ENCODE assay signal across 15 mouse cellular contexts in genomic region chr7:132281753-132282152, GRCm38 (mm10). TPM values are rescaled to one million over a fixed set of nuclear protein-coding genes. Genes with fewer than 3 reads are reported as not detected.
DNase-seq lines count a peak whose midpoint lies in the region; ATAC-seq lines count a peak whose summit lies in the region.
"Had no signal": no experiment of that assay in that cellular context is flagged by ENCODE, and none has a peak within 500 bp of the region (broad histone marks: within the 10 kb centered on the region; RNA-seq: fewer than 3 reads in every experiment).

No protein-coding gene starts in this region.

- H3K27me3 ChIP-seq in forebrain, embryonic 12.5 days = no peaks in the 10 kb centered on the region
- H3K27me3 ChIP-seq in forebrain, embryonic 10.5 days (ENCODE audit: poor library complexity, severe bottlenecking) = no peaks in the 10 kb centered on the region
- H3K27me3 ChIP-seq in neural tube, embryonic 11.5 days (ENCODE audit: control insufficient read depth, insufficient read depth, low read length) = no peaks in the 10 kb centered on the region
- no peaks in the 10 kb centered on the region for H3K27me3 ChIP-seq in forebrain, embryonic 14.5 days (replicated peaks; ENCODE audit: control insufficient read depth, insufficient read depth, low read length)
- H3K27me3 ChIP-seq: kidney, embryonic 15.5 days; liver, embryonic 13.5 days; stomach, embryonic 15.5 days had no signal

- WGBS in forebrain, embryonic 12.5 days = 84% methylated on average over 4 of the region's 4 CpGs
- WGBS in forebrain, embryonic 10.5 days = 86% methylated on average over 4 of the region's 4 CpGs
- WGBS in neural tube, embryonic 11.5 days = 73% methylated on average over 4 of the region's 4 CpGs
- 51% methylated on average over 4 of the region's 4 CpGs for WGBS in forebrain, embryonic 14.5 days

- H3K9ac ChIP-seq in forebrain, embryonic 12.5 days = no peak overlapping the region
- H3K9ac ChIP-seq in neural tube, embryonic 11.5 days (ENCODE audit: low read length) = no peak overlapping the region
- no peak overlapping the region for H3K9ac ChIP-seq in forebrain, embryonic 14.5 days (ENCODE audit: low read length)
- H3K9ac ChIP-seq: kidney, embryonic 15.5 days; liver, embryonic 13.5 days; stomach, embryonic 15.5 days had no signal

- peak; percentile 51; the same call in 1 of the 2 replicates for ATAC-seq in forebrain, embryonic 12.5 days (ENCODE audit: low FRiP score)
- ATAC-seq in neural tube, embryonic 11.5 days (ENCODE audit: insufficient read depth, low FRiP score, low TSS enrichment) = no peak
- peak; percentile 52 for ATAC-seq in forebrain, embryonic 14.5 days

- DNase-seq in forebrain, embryonic 10.5 days (ENCODE audit: extremely low spot score, low spot score) = no peak
- peak; percentile 39 for DNase-seq in neural tube, embryonic 11.5 days (ENCODE audit: low spot score)
- DNase-seq in neural tube, embryonic 10.5 days (ENCODE audit: extremely low spot score, low spot score) = no peak
- peak; percentile 64 for DNase-seq in forebrain, embryonic 14.5 days (ENCODE audit: low spot score)
- no peak for DNase-seq in adrenal gland, postnatal 4 days (ENCODE audit: low spot score in 2 of 2)
- no peak for DNase-seq in urinary bladder, postnatal 25 days (ENCODE audit: low spot score)
- DNase-seq in adrenal gland, adult 2 months = no peak
- DNase-seq: adrenal gland, postnatal 14 days; gastrocnemius, adult 2 months; liver, embryonic 13.5 days; lung, postnatal 10 days had no signal

- H3K4me3 ChIP-seq in forebrain, embryonic 12.5 days (replicated peaks) = no peak overlapping the region
- no peak overlapping the region for H3K4me3 ChIP-seq in forebrain, embryonic 10.5 days
- no peak overlapping the region for H3K4me3 ChIP-seq in neural tube, embryonic 11.5 days (ENCODE audit: low read depth, low read length)
- H3K4me3 ChIP-seq in forebrain, embryonic 14.5 days (ENCODE audit: low read depth, low read length) = no peak overlapping the region
- H3K4me3 ChIP-seq: gastrocnemius, adult 2 months; heart, embryonic 10.5 days; kidney, embryonic 15.5 days; liver, embryonic 13.5 days; stomach, embryonic 15.5 days had no signal

- H3K27ac ChIP-seq in forebrain, embryonic 12.5 days = peak overlapping the region; percentile 47; the same call in 1 of the 2 replicates
- no peak overlapping the region; the same call in 1 of the 2 replicates for H3K27ac ChIP-seq in forebrain, embryonic 10.5 days
- 0 out of 2 replicates have a peak overlapping the region, but pooled peaks have one; percentile 35 for H3K27ac ChIP-seq in neural tube, embryonic 11.5 days (ENCODE audit: low read depth, low read length)
- peak overlapping the region; percentile 80 for H3K27ac ChIP-seq in forebrain, embryonic 14.5 days (ENCODE audit: low read depth, low read length)
- H3K27ac ChIP-seq: gastrocnemius, adult 2 months; heart, embryonic 10.5 days; kidney, embryonic 15.5 days; liver, embryonic 13.5 days; stomach, embryonic 15.5 days had no signal

- no peak overlapping the region for H3K4me2 ChIP-seq in forebrain, embryonic 12.5 days
- no peak overlapping the region for H3K4me2 ChIP-seq in neural tube, embryonic 11.5 days (ENCODE audit: low read depth)
- no peak overlapping the region for H3K4me2 ChIP-seq in forebrain, embryonic 14.5 days (ENCODE audit: low read length)
- H3K4me2 ChIP-seq: kidney, embryonic 15.5 days; liver, embryonic 13.5 days; stomach, embryonic 15.5 days had no signal

- peaks cover 58% of the 10 kb centered on the region for H3K4me1 ChIP-seq in forebrain, embryonic 12.5 days
- peaks cover 66% of the 10 kb centered on the region for H3K4me1 ChIP-seq in forebrain, embryonic 10.5 days
- peaks cover 23% of the 10 kb centered on the region for H3K4me1 ChIP-seq in neural tube, embryonic 11.5 days (ENCODE audit: control insufficient read depth, insufficient read depth, low read length)
- H3K4me1 ChIP-seq in forebrain, embryonic 14.5 days (ENCODE audit: control insufficient read depth, insufficient read depth, low read length) = peaks cover 46% of the 10 kb centered on the region

- no peaks in the 10 kb centered on the region for H3K36me3 ChIP-seq in forebrain, embryonic 12.5 days (replicated peaks)
- no peaks in the 10 kb centered on the region for H3K36me3 ChIP-seq in forebrain, embryonic 10.5 days (replicated peaks)
- no peaks in the 10 kb centered on the region for H3K36me3 ChIP-seq in neural tube, embryonic 11.5 days (ENCODE audit: control insufficient read depth, insufficient read depth, low read length)
- no peaks in the 10 kb centered on the region for H3K36me3 ChIP-seq in forebrain, embryonic 14.5 days (ENCODE audit: control insufficient read depth, insufficient read depth, low read length)
- H3K36me3 ChIP-seq: heart, embryonic 10.5 days; kidney, embryonic 15.5 days; liver, embryonic 13.5 days; stomach, embryonic 15.5 days had no signal

- H3K9me3 ChIP-seq in forebrain, embryonic 12.5 days = no peaks in the 10 kb centered on the region
- no peaks in the 10 kb centered on the region for H3K9me3 ChIP-seq in forebrain, embryonic 10.5 days
- H3K9me3 ChIP-seq in neural tube, embryonic 11.5 days (ENCODE audit: control insufficient read depth, low read length) = no peaks in the 10 kb centered on the region
- no peaks in the 10 kb centered on the region for H3K9me3 ChIP-seq in forebrain, embryonic 14.5 days (replicated peaks; ENCODE audit: control insufficient read depth, low read length)
- H3K9me3 ChIP-seq: heart, embryonic 10.5 days; kidney, embryonic 15.5 days; liver, embryonic 13.5 days; stomach, embryonic 15.5 days had no signal

RNA-seq across cellular contexts. Expression of gene Chst15, which starts 35.3 kb away (rescaled TPM):
- 13.8 and 15.6 TPM in 2 replicates for polyA plus RNA-seq in forebrain, embryonic 12.5 days (2016; fragmentation: Nextera tagmentation; extraction: Ambion mirVana)
- 9.2 and 9.7 TPM in 2 replicates for polyA plus RNA-seq in forebrain, embryonic 10.5 days (2016; fragmentation: Nextera tagmentation; extraction: Ambion mirVana)
- 29.8 and 31.3 TPM in 2 replicates for polyA plus RNA-seq in neural tube, embryonic 11.5 days (2014; fragmentation: Nextera tagmentation; extraction: Ambion mirVana)
- 8.4 and 10.8 TPM in 2 replicates for polyA plus RNA-seq in forebrain, embryonic 14.5 days (2014; fragmentation: Nextera tagmentation; extraction: Ambion mirVana)
- total RNA-seq in adrenal gland, postnatal 4 days (2021) = 10 to 100 TPM; 47.3 to 48.6 TPM
- total RNA-seq in adrenal gland, adult 2 months (2021) = 10 to 100 TPM; 37.3 to 46.2 TPM
- 9.6 and 10.4 TPM in 2 replicates for polyA plus RNA-seq in adrenal gland, adult 2 months (2012; rRNA removed)

Comparison
In these comparisons a context has a peak if more than half of its experiments do, and no peak if none do; other contexts are left out.
1. DNase-seq: peak in neural tube, embryonic 11.5 days (single experiment) and forebrain, embryonic 14.5 days (single experiment); none in forebrain, embryonic 10.5 days (single experiment), neural tube, embryonic 10.5 days (single experiment), adrenal gland, postnatal 4 days (0 of 2), urinary bladder, postnatal 25 days (single experiment) and adrenal gland, adult 2 months (single experiment).